ENCODE assay signal across 16 mouse cellular contexts in the genomic region with DNA sequence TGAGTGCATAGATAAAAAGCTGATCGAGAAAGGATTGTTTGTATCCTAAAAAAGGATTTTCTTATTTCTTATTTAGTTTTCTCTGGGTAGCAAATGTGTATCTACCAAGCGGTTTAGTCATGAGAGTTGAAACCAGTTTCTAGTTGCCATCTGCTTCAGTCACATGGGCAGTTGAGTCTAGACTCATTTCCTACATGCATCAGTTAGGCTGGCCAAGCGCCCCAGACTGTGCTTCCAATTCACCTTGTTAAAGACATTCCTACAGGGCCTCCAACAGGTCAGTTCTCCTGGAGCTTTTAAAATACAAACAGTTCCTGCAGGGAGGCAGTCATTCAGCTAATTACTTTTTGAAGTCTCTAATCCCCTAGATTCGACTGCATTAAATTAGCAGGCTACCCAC.
DNase-seq lines count a peak whose midpoint lies in the region; ATAC-seq and TF ChIP-seq lines count a peak whose summit lies in the region.
"Had no signal": no experiment of that assay in that cellular context is flagged by ENCODE, and none has a peak within 500 bp of the region (broad histone marks: within the 10 kb centered on the region; RNA-seq: fewer than 3 reads in every experiment).

No protein-coding gene starts in this region.

- no peaks in the 10 kb centered on the region for H3K9me3 ChIP-seq in forebrain, embryonic 14.5 days (replicated peaks; ENCODE audit: control insufficient read depth, low read length)
- no peaks in the 10 kb centered on the region for H3K9me3 ChIP-seq in forebrain, postnatal 0 days (ENCODE audit: low read length)
- no peaks in the 10 kb centered on the region for H3K9me3 ChIP-seq in lung, postnatal 0 days (ENCODE audit: low read length)
- H3K9me3 ChIP-seq: embryonic facial prominence, embryonic 13.5 days; hindbrain, embryonic 15.5 days; midbrain, embryonic 15.5 days had no signal

- 0 out of 2 replicates have a peak, but pooled peaks have one; percentile 44 for ATAC-seq in forebrain, embryonic 14.5 days
- ATAC-seq in forebrain, postnatal 0 days = no peak
- no peak for ATAC-seq in lung, postnatal 0 days
- ATAC-seq: activated CD4-positive, CD25-positive, alpha-beta regulatory T cell, adult 4 months; midbrain, embryonic 15.5 days had no signal

- H3K4me3 ChIP-seq in forebrain, embryonic 14.5 days (ENCODE audit: low read depth, low read length) = no peak overlapping the region
- H3K4me3 ChIP-seq in forebrain, postnatal 0 days (ENCODE audit: low read depth, low read length) = no peak overlapping the region
- no peak overlapping the region for H3K4me3 ChIP-seq in kidney, adult 2 months (ENCODE audit: insufficient read depth, low read depth, low read length)
- H3K4me3 ChIP-seq in lung, postnatal 0 days (ENCODE audit: low read depth, low read length) = no peak overlapping the region
- H3K4me3 ChIP-seq: embryonic facial prominence, embryonic 13.5 days; hindbrain, embryonic 15.5 days; midbrain, embryonic 15.5 days had no signal

- 0 out of 2 replicates have a peak, but pooled peaks cover 1% of the 10 kb centered on the region for H3K36me3 ChIP-seq in forebrain, embryonic 14.5 days (ENCODE audit: control insufficient read depth, insufficient read depth, low read length)
- H3K36me3 ChIP-seq in forebrain, postnatal 0 days (ENCODE audit: insufficient read depth) = no peaks in the 10 kb centered on the region; the same call in 1 of the 2 replicates
- H3K36me3 ChIP-seq in kidney, adult 2 months (ENCODE audit: control insufficient read depth, insufficient read depth, low read length) = no peaks in the 10 kb centered on the region
- no peaks in the 10 kb centered on the region for H3K36me3 ChIP-seq in lung, postnatal 0 days (ENCODE audit: insufficient read depth, low read length)
- H3K36me3 ChIP-seq: embryonic facial prominence, embryonic 13.5 days; G1E; midbrain, embryonic 15.5 days had no signal

- peaks cover 2% of the 10 kb centered on the region; the same call in 1 of the 2 replicates for H3K4me1 ChIP-seq in forebrain, embryonic 14.5 days (ENCODE audit: control insufficient read depth, insufficient read depth, low read length)
- 0 out of 2 replicates have a peak, but pooled peaks cover 3% of the 10 kb centered on the region for H3K4me1 ChIP-seq in forebrain, postnatal 0 days (ENCODE audit: insufficient read depth)
- no peaks in the 10 kb centered on the region for H3K4me1 ChIP-seq in kidney, adult 2 months (ENCODE audit: control insufficient read depth, insufficient read depth, low read length)
- no peaks in the 10 kb centered on the region for H3K4me1 ChIP-seq in lung, postnatal 0 days (ENCODE audit: insufficient read depth, low read depth, low read length)
- H3K4me1 ChIP-seq: embryonic facial prominence, embryonic 13.5 days; midbrain, embryonic 15.5 days had no signal

- TF ChIP-seq POLR2A in kidney, adult 2 months (IDR thresholded peaks at IDR 0.05; ENCODE audit: low read depth, low read length) = no peak

- H3K27me3 ChIP-seq in forebrain, embryonic 14.5 days (replicated peaks; ENCODE audit: control insufficient read depth, insufficient read depth, low read length) = no peaks in the 10 kb centered on the region
- H3K27me3 ChIP-seq in forebrain, postnatal 0 days (ENCODE audit: insufficient read depth, low read length) = no peaks in the 10 kb centered on the region
- no peaks in the 10 kb centered on the region for H3K27me3 ChIP-seq in kidney, adult 2 months (replicated peaks; ENCODE audit: control insufficient read depth, insufficient read depth, low read length)
- no peaks in the 10 kb centered on the region for H3K27me3 ChIP-seq in lung, postnatal 0 days (replicated peaks; ENCODE audit: insufficient read depth, low read length)
- H3K27me3 ChIP-seq: embryonic facial prominence, embryonic 13.5 days; hindbrain, embryonic 15.5 days; midbrain, embryonic 15.5 days had no signal

- no peak for TF ChIP-seq CTCF in forebrain, postnatal 0 days (IDR thresholded peaks at IDR 0.05; ENCODE audit: low read depth)
- no peak for TF ChIP-seq CTCF in kidney, adult 2 months (conservative IDR thresholded peaks at IDR 0.05; ENCODE audit: insufficient read depth, insufficient read length, low read depth, low read length)
- no peak for TF ChIP-seq CTCF in lung, postnatal 0 days (IDR thresholded peaks at IDR 0.05)

- WGBS in forebrain, embryonic 14.5 days = 31% methylated on average over 4 of the region's 4 CpGs
- 31% methylated on average over 4 of the region's 4 CpGs for WGBS in forebrain, postnatal 0 days
- WGBS in kidney, adult 2 months = 61% methylated on average over 4 of the region's 4 CpGs
- WGBS in lung, postnatal 0 days = 64% methylated on average over 4 of the region's 4 CpGs

- no peak for TF ChIP-seq EP300 in lung, postnatal 0 days (IDR thresholded peaks at IDR 0.05)

- no peak overlapping the region for H3K4me2 ChIP-seq in forebrain, embryonic 14.5 days (ENCODE audit: low read length)
- H3K4me2 ChIP-seq in forebrain, postnatal 0 days (ENCODE audit: low read depth) = no peak overlapping the region
- no peak overlapping the region for H3K4me2 ChIP-seq in lung, postnatal 0 days (replicated peaks; ENCODE audit: low read depth, low read length)
- H3K4me2 ChIP-seq: embryonic facial prominence, embryonic 13.5 days; hindbrain, embryonic 15.5 days; midbrain, embryonic 15.5 days had no signal

- DNase-seq in forebrain, embryonic 14.5 days (ENCODE audit: low spot score) = peak; percentile 45
- no peak for DNase-seq in forebrain, postnatal 0 days
- DNase-seq in kidney, adult 2 months = peak; percentile 10
- no peak for DNase-seq in kidney, postnatal 25 days
- DNase-seq in cerebellum, postnatal 25 days = peak; percentile 51 to 77
- DNase-seq in lung, postnatal 0 days (ENCODE audit: low spot score) = no peak
- DNase-seq in ovary, postnatal 36 days (ENCODE audit: low spot score) = no peak
- DNase-seq: lung, postnatal 36 days; right cerebral cortex, postnatal 25 days; thymus, postnatal 14 days had no signal

- H3K27ac ChIP-seq in forebrain, embryonic 14.5 days (ENCODE audit: low read depth, low read length) = no peak overlapping the region
- no peak overlapping the region for H3K27ac ChIP-seq in forebrain, postnatal 0 days (ENCODE audit: low read depth, low read length)
- no peak overlapping the region for H3K27ac ChIP-seq in kidney, adult 2 months (ENCODE audit: insufficient read depth, low read depth, low read length)
- H3K27ac ChIP-seq in lung, postnatal 0 days (ENCODE audit: low read length) = no peak overlapping the region
- H3K27ac ChIP-seq: embryonic facial prominence, embryonic 13.5 days; hindbrain, embryonic 15.5 days; liver, embryonic 14.5 days; midbrain, embryonic 15.5 days had no signal

- no peak overlapping the region for H3K9ac ChIP-seq in forebrain, embryonic 14.5 days (ENCODE audit: low read length)
- H3K9ac ChIP-seq in forebrain, postnatal 0 days = no peak overlapping the region
- no peak overlapping the region for H3K9ac ChIP-seq in lung, postnatal 0 days (replicated peaks; ENCODE audit: low read depth)
- H3K9ac ChIP-seq: embryonic facial prominence, embryonic 13.5 days; hindbrain, embryonic 15.5 days; liver, embryonic 14.5 days; midbrain, embryonic 15.5 days had no signal

Comparison
In these comparisons a context has a peak if more than half of its experiments do, and no peak if none do; other contexts are left out.
1. DNase-seq: peak in forebrain, embryonic 14.5 days (single experiment), kidney, adult 2 months (single experiment) and cerebellum, postnatal 25 days (2 of 2); none in forebrain, postnatal 0 days (single experiment), kidney, postnatal 25 days (0 of 2), lung, postnatal 0 days (single experiment) and ovary, postnatal 36 days (single experiment).